Mouse (Mus musculus): ENCODE data around the gene Retreg3.

DNA sequence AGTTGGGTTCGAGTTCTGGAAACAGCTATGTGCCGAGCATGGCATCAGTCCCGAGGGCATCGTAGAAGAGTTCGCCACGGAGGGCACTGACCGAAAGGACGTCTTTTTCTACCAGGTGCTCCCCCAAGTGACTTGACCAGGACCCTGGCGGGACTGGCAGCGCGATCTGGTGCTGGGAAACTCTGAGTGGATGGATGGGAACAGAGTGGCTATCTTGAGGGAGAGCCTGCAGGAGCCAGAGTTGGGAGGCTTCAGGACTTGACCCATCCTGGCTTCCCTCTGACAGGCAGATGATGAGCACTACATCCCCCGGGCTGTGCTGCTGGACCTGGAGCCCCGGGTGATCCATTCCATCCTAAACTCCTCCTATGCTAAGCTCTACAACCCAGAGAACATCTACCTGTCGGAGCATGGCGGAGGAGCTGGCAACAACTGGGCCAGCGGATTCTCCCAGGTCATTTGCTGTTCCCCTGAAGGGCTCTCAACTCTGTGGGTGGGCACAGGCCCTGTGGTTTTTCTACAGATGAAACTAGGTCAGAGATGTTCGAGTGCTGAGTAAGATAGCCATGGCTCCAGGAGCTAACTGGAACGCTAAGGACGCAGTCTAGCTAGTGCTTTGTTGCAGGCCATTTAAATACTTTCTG is 974 bp upstream of the Retreg3 start:
- no peak for TF ChIP-seq CTCF (IDR thresholded peaks at IDR 0.05 in 2 of 3, conservative IDR thresholded peaks at IDR 0.05 in 1 of 3; ENCODE audit: control insufficient read depth in 1 of 3, insufficient read depth in 1 of 3, low read depth in 2 of 3, low read length in 3 of 3, poor library complexity in 1 of 3, severe bottlenecking in 1 of 3)
- no peak for TF ChIP-seq ETS1 (IDR thresholded peaks at IDR 0.05; ENCODE audit: low read depth, low read length)

All from MEL (cell line).